Mouse (Mus musculus): ENCODE data around the gene Cyb5r3. TPM values are rescaled to one million over a fixed set of nuclear protein-coding genes. Genes with fewer than 3 reads are reported as not detected.
A peak's percentile ranks its signal among the peaks of the same experiment; 100 is the strongest.
"Not testable (repeated sequence)": the region's sequence is repeated elsewhere in the genome, so short reads cannot be mapped to it uniquely, and the experiment has no call there.

The Cyb5r3 gene
- total RNA-seq, 2 experiments from 2014 or later = 55.8 to 58.8 TPM

DNA sequence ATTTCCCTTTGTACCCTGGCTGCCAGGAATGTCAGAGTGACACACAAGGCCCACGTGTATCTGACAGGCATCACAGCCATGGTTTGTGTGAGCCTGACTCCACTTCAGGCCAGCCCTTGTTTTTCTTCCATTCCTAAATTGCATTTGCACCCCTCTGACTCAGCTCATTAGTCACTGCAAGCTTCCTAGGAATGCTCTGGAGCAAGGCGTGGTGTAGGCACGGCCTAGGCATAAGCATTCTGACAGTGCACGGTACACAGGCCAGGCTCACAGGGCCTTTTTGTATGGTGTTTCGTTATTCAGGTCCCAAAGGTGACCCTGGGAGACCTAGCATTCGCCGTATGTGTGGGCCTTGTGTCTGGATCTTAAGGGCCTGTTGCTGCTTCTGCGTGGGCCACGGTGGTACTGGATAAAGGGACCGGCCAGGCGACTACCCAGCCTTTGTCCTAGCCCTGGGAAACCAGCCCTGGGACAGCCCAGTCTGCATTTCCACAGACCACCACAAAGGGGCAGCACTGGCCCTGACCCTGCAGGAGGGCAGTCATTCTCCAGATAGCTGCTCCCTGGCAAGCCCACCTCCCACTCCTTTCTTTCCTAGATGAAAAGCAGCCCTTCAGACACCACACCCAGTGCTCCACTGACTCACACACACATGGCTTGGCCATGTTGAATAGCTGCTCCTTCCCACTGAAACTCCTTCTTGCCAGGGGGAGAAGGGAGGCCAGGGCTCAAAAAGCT, 15.3 kb downstream of the Cyb5r3 start:
- intact Hi-C loops (cut with DNase I) = loop anchor here (5.0 kb wide), 1 partner anchor 50 kb away; no protein-coding TSS in a partner anchor
- DNase-seq (ENCODE audit: low spot score in 2 of 2) = peak in 1 of 2 experiments; percentile 45

DNA sequence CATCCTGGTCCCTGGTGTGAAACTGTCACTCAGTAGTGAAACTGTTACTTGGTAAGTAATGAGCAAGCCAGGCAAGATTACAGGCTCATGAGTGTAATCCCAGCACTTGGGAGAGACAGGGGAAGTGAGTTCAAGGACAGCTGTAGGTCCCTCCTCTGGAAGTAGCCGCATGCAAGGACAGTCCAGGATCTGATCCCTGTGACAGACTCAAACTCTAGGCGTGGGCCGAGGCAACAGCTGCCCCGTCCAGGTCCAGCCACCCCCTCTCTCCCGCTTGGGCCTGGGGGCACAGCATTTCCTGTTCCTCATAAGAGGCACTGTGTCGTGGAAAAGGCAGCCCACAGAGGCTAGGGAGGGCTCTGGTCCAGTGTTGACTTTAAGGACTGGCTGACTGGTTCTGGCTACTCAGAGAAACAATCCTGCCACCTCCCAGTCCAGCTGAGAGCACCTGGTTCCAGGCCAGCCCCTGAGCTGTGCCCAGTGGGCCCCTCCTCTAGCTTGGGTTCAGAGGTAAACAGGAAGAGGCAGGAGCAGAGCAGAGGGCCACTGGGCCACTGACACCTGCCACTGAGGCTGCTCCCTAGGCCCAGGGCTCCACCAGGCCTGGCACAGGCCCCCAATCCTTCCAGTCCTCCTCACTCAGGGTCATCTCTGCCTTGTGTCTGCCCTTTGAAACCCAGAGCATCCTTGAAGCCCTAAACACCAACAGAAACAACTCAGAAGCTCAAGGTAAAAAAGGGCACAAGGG, 16.5 kb downstream of the Cyb5r3 start:
- intact Hi-C loops (cut with DNase I) = loop anchor here (5.0 kb wide), 1 partner anchor 51 kb away; no protein-coding TSS in a partner anchor
- DNase-seq (ENCODE audit: low spot score in 2 of 2) = no peak

DNA sequence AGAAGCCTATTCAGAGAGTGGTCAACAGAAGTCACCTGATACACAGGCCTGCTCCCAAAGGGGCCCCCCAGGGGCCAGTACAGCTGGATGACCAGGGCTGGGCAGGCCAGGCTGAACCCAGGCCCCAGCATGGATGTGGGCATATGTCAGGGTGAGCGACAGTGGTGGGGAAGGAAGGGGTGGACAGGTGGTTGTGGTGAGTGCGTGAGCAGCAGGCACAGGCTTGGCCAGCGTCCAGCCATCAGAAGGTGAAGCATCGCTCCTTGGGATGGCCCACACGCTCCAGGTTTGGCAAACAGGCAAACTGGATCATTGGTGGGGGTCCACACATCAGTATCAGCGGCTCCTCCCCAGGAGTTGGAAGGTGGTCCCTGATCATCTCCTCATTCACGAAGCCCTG, 18.1 kb downstream of the Cyb5r3 start:
- no peak for DNase-seq (ENCODE audit: low spot score in 2 of 2)
- intact Hi-C loops (cut with DNase I) = loop anchor here (5.0 kb wide), 1 partner anchor 363 kb away; no protein-coding TSS in a partner anchor

DNA sequence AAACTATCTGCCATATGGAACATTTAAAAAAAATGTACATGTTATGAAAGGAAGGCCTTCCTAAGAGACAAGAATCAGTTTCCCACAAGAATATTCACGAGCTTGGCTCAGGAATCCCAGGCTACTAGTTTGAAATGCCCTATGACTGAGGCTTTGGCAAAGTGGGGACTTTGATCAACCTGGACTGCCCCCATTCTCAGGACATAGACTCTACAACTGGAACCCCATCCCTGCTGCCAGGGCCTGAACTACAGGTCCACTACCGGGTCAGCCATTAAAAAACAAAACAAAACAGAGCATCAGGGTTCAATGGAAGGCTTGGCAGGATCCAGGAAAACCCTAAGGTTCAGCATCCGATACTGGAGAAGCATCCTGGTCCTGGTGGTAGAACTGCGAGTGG, 21.7 kb downstream of the Cyb5r3 start:
- no peak for DNase-seq (ENCODE audit: low spot score in 2 of 2)
- intact Hi-C loops (cut with DNase I) = loop anchor here (5.0 kb wide), 1 partner anchor 367 kb away; no protein-coding TSS in a partner anchor

DNA sequence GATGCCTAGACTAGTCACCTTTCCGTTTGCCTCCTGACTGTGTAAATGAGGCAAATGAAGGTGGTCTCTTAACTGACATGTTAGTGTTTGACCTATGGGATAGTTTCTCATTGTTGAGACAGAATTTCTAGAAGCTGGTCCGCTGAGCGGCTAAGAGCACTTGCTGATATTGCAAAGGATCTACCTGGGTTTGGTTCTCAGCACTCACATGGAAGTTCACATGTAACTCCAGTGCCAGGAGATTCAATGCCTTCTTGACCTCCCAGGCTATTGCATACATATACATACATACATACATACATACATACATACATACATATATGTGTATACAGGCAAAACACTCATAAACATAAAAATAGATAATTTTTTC, 22.3 kb downstream of the Cyb5r3 start:
- intact Hi-C loops (cut with DNase I) = loop anchor here (5.0 kb wide), 1 partner anchor 367 kb away; no protein-coding TSS in a partner anchor
- no peak for DNase-seq (ENCODE audit: low spot score in 2 of 2)

DNA sequence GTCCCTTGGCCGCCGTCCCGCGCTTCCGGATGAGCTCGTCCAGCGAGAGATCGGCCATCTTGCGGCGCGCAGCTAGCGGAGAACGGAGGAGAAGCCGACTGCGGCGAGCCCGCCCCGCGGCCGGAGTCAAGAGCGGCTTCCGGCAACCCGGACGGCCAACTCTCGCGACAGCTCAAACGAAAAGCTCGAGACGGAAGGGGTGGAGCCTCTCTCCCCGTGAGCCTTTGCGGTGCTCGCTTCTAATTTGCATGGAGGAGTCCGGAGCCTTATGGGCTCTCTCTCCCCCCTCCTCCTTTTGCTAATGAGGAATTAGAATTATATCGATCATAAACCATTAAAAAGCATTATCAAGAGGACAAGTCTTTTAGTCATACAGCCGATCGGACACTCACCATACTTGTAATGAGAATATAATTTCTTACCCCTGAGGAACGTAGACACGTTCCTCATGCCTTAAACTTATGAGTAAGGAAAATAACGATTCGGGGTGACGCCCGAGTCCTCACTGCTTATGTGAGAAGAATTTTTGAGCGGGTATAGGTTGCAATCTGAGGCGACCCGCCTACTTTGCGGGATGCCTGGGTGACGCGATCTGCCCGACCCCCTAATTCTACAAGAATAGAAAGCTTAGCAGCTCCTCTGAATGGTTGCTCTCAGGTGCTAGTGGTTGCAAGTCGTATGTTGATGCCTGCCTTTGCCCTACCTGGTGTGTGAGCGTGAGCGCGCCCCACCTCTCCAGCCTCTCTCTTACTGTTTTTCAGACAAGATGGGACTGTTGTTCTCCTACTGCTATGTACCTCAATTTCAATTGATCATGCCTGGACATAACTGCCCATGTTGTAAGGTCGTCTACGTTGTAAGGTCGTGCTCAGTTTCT, 23.0 kb downstream of the Cyb5r3 start, which contains the start of gene Poldip3:
TSS of gene Poldip3 (minus strand) at position 189 of the 877 bp plus-strand sequence.
- DNase-seq (ENCODE audit: low spot score in 2 of 2) = peak; percentile 99
- intact Hi-C loops (cut with DNase I) = loop anchor here (1.0 to 10.0 kb wide), 3 partner anchors 27 to 795 kb away; partner anchors contain the start of genes Ndufa6 and Rrp7a

DNA sequence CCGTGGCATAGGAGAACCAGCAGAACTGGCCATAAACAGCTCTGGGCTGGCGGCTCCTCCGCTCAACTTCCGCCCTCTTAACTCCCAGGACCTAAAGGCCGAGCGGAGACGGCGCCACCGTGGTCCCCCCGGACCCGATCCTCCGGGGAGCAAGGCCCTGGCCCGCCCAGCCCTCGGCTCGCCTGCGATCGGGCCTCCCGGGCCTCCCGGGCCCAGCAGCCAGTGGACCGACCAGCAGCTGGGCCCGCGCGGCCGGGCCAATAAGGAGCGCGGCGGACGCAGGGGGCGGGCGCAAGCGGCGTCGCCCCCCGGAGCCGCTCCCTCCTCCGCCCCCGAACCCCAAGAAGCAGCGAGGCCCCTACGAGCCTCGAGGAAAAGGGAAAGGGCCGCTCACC, 23.6 kb downstream of the Cyb5r3 start:
- intact Hi-C loops (cut with DNase I) = loop anchor here (1.0 to 10.0 kb wide), 2 partner anchors 26 to 794 kb away; partner anchors contain the start of genes Ndufa6 and Rrp7a
- no peak for DNase-seq (ENCODE audit: low spot score in 2 of 2)

DNA sequence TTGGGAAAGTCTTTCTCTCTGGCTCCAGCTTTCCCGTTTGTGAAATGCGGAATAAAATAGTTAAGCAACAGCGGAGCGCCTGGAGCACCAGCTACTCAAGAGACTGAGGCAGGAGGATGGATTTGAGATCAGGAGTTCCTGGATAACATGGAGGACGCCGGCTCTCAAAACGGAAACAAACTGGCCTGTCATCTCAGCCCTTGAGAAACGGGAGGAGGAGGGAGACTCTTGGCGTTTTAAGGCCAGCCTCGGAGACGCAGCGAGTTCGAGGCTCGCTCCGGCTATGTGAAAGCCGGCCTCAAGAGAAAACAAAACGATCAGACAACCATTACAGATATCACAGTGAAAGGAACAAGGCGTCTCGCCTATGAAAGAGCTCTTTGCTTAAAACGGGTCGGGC, 24.0 kb downstream of the Cyb5r3 start:
- DNase-seq (ENCODE audit: low spot score in 2 of 2) = no peak
- intact Hi-C loops (cut with DNase I) = loop anchor here (10.0 kb wide), 1 partner anchor 794 kb away; the partner anchor contains the start of gene Ndufa6

DNA sequence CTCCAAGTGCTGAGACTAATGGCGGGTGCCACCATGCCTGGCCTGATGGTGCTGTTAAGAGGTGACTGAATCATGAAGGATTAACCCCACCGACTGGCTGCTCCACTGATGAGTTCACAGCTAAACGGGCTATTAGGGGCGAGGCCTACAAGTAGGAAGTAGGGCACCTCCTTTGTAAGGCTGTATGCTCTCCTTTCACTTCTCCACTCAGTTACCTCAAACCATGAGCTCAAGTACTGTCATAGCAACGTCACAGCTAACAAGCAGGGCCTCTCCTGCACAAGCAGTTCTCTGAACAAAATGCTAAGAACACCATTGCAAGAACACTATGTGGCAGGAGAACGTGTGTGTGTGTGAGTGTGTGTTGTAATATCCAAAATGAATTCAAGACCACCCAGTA, 26.9 kb downstream of the Cyb5r3 start:
- no peak for DNase-seq (ENCODE audit: low spot score in 2 of 2)
- intact Hi-C loops (cut with DNase I) = loop anchor here (10.0 kb wide), 1 partner anchor 791 kb away; the partner anchor contains the start of gene Ndufa6

DNA sequence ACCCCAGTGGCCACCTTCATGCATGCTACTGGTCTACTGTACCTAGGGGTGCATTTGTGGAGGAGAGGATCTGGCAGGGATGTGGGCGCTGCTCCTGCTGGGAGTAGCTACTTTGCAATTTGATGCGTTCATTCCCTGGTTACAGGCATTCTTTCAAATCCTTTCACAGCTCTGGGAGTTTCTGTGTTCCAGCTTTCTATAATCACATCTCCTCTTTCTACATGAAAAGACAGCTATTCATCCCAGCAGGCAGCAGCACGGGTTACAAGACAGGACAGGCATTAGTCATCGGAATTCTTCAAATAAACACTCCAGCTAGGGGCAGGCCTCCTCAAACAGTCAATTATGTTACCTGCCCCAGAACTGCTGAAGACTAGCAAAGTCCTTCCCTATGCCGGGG, 29.5 kb downstream of the Cyb5r3 start:
- DNase-seq (ENCODE audit: low spot score in 2 of 2) = peak; percentile 41 to 80
- intact Hi-C loops (cut with DNase I) = loop anchor here (10.0 kb wide), 1 partner anchor 788 kb away; the partner anchor contains the start of gene Ndufa6

DNA sequence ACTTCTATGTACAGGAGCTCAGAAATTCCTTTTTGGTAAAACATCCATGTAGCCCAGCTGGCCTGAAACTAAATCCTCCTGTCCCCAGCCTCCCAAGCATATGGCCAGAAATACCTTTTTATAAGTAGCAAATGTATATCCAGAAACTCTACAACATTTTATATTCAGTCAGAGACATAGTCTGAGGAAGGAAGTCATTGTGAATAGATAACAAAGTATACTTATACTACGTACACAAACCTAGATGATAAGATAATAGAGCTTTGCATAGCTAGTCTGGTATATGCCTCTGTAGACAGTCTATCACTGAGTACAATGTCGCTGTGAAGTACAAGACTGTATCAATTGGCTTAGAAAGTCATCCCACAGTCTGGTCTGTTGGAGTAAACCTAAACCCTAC, 36.7 kb downstream of the Cyb5r3 start:
- intact Hi-C loops (cut with DNase I) = no loop called here

DNA sequence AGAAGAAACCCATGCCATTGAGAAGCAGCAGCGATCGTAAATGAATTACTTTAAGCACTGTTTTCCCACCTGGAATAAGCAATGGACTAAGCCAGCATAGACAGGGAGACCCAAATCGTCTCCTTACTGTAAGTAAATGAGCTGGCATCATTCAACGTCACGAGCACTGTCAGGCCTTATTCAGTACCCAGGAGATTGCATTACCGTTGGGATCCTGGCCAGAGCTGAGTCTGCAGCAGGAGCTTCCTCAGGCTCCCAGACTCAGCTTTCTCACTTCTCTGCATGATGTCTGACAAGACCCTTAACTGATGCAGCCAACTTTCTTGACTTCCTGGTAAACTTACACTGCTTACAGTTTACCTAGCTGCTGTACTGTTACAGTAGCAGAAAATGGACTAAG, 37.7 kb downstream of the Cyb5r3 start:
- DNase-seq (ENCODE audit: low spot score in 2 of 2) = no peak
- intact Hi-C loops (cut with DNase I) = no loop called here

More for the DNA sequence above, 36.7 kb downstream of the Cyb5r3 start:
- DNase-seq (ENCODE audit: low spot score in 2 of 2) = peak in 1 of 2 experiments; percentile 32

DNA sequence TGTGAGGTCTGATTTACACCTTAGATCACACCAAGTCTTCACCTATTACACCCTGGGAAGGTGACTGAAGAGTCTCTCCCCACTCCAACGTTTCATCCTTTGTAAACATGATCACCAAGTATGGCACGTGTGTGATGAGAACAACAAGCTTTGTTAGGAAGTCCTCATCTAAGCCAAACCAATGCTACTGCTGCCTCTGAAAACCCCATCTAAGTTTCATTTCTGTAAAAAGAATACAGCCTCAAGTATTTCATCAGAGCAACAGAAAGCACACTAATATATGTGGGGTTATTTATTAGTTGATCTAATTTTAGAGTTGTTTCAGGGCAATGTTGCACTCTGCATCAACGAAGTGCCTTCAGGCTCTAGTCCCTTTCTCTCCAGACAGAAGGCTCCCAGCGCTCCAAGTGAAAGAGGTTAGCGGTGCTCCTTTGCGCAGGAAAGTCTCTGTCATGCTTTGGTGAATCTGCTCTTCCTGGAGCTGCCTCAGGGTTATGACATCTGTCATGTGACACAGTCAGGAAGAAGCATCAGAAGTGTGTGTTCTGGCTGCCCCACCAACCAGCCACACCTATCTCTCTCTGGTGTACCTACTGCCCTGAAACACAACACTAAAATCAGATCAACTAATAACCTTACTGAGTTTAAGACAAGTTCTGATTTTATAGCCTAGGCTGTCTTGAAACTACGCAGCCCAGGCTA, 42.7 kb downstream of the Cyb5r3 start:
- DNase-seq (ENCODE audit: low spot score in 2 of 2) = no peak
- intact Hi-C loops (cut with DNase I) = no loop called here

DNA sequence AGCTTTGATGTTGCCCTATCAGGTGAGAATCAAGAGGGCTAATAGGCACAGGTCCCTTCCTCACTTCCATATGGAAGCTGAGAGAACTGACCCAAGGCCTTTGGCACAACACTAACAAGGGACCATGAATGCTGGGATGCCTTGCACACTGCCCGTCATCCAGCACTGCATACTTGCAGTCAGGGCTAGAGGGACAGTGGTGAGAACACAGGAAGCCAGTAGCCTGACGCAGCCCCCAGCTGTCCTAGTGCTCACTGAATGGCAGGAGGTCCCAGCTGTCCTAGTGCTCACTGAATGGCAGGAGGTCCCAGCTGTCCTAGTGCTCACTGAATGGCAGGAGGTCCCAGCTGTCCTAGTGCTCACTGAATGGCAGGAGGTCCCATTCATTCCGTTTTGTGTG, 45.4 kb downstream of the Cyb5r3 start:
- DNase-seq (ENCODE audit: low spot score in 2 of 2); intact Hi-C loops (cut with DNase I): not testable (repeated sequence)

DNA sequence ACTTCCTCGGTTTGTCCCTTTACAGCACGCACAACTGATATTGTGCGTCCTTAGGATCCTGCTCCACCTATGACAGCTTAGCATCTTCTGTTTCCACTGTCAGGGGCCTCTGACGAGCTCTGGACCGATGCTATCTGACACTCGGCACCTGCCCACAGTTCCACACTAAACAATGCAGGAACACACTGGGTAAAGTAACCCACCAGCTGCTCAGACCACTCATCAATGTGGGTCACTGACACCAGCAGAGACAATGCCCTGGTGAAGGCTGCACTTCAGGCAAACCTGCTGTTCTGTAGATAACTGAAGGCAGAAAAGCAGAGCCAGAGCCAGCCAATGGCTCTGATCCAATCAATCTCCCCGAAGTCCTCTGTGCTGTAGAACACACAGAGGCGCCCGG, 45.8 kb downstream of the Cyb5r3 start:
- no peak for DNase-seq (ENCODE audit: low spot score in 2 of 2)
- intact Hi-C loops (cut with DNase I) = no loop called here

DNA sequence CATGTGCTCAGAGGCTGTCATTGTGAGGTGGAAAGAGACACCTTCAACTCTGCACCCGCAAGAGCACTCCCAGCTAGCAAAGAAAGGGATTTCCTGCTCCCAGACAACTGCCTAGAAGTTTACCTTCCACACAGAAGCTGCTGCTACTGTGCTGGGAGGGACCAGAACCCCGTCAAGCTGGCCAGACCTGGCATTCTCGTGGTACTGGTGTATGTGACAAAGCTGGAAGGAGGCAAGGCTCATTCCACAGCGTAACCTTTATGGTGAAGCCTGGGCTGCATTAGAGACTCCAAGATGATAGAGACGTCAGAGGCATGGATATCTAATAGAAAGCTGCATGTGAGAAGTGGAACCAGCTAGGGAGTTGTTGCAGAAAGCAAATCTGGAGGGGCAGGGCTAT, 47.8 kb downstream of the Cyb5r3 start:
- intact Hi-C loops (cut with DNase I) = no loop called here
- no peak for DNase-seq (ENCODE audit: low spot score in 2 of 2)

DNA sequence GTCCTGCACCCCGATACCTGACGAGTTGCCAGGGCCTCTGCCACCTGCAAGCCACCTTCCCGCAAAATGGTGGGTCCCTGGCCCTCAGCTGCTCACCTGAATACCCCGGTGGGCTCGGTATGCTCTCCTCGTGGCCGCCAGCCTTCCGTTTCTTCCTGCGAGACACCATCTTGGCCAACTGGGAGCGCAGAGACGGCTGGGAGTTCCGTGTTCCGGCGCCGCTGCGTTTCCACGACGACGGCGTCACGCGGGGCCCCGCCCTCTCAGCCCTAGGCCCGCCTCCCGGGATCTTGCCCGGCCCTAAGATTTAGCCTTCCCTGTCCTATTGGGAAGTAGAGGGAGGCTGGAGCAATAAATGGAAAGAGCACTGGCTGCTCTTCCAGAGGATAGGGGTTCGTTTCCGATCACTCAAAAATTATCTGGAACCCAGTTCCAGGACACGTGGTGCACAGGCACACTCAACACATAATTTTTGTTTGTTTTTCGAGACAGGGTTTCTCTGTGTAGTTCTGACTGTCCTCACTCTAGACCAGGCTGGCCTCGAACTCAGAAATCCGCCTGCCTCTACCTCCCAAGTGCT, 49.7 kb downstream of the Cyb5r3 start, which contains the start of gene Rrp7a:
TSS of gene Rrp7a (minus strand) at position 236 of the 580 bp plus-strand sequence.
- peak; percentile 94 to 95 for DNase-seq (ENCODE audit: low spot score in 2 of 2)
- intact Hi-C loops (cut with DNase I) = loop anchor here (1.0 kb wide), 1 partner anchor 27 kb away; the partner anchor contains the start of gene Poldip3

All from left cerebral cortex, postnatal 25 days (tissue).